Mouse (Mus musculus): ENCODE data around the gene Olfr1221.
"Not testable (repeated sequence)": the region's sequence is repeated elsewhere in the genome, so short reads cannot be mapped to it uniquely, and the experiment has no call there.

The Olfr1221 gene

GRCm38 (mm10) chr2:89117183-89117582 lies at the start of gene Olfr1221:
TSS of gene Olfr1221 (minus strand) at chr2:89117283.
- in situ Hi-C loops (cut with MboI; ENCODE audit: low sequenced_read_pairs) = no loop called here

- in situ Hi-C loops (cut with MboI; ENCODE audit: low sequenced_read_pairs) = not testable (repeated sequence)
Observed at GRCm38 (mm10) chr2:89164711-89165110, 47.6 kb upstream of the Olfr1221 start.

GRCm38 (mm10) chr2:89163991-89164390 lies 46.9 kb upstream of the Olfr1221 start, which contains the start of gene Olfr1224-ps1:
TSS of gene Olfr1224-ps1 (minus strand) at chr2:89164091.
- in situ Hi-C loops (cut with MboI; ENCODE audit: low sequenced_read_pairs) = not testable (repeated sequence)

GRCm38 (mm10) chr2:89151460-89151859 lies 34.4 kb upstream of the Olfr1221 start, which contains the start of gene Olfr1223:
TSS of gene Olfr1223 (minus strand) at chr2:89151560.
- in situ Hi-C loops (cut with MboI; ENCODE audit: low sequenced_read_pairs) = no loop called here

- in situ Hi-C loops (cut with MboI; ENCODE audit: low sequenced_read_pairs) = no loop called here
Observed at GRCm38 (mm10) chr2:89132954-89133353, 15.9 kb upstream of the Olfr1221 start, which contains the start of gene Olfr1222. TSS of gene Olfr1222 (minus strand) at chr2:89133054.

- in situ Hi-C loops (cut with MboI; ENCODE audit: low sequenced_read_pairs) = no loop called here
Observed at GRCm38 (mm10) chr2:89106735-89107134, 10.3 kb downstream of the Olfr1221 start, which contains the start of gene Olfr1220. TSS of gene Olfr1220 (minus strand) at chr2:89106835.

GRCm38 (mm10) chr2:89105651-89106050 lies 11.4 kb downstream of the Olfr1221 start:
- in situ Hi-C loops (cut with MboI; ENCODE audit: low sequenced_read_pairs) = no loop called here

- in situ Hi-C loops (cut with MboI; ENCODE audit: low sequenced_read_pairs) = no loop called here
Observed at GRCm38 (mm10) chr2:89093848-89094247, 23.2 kb downstream of the Olfr1221 start.

GRCm38 (mm10) chr2:89083413-89083812 lies 33.7 kb downstream of the Olfr1221 start, which contains the start of gene Olfr1219:
TSS of gene Olfr1219 (minus strand) at chr2:89083513.
- in situ Hi-C loops (cut with MboI; ENCODE audit: low sequenced_read_pairs) = no loop called here

- in situ Hi-C loops (cut with MboI; ENCODE audit: low sequenced_read_pairs) = no loop called here
Observed at GRCm38 (mm10) chr2:89081487-89081886, 35.6 kb downstream of the Olfr1221 start.

- in situ Hi-C loops (cut with MboI; ENCODE audit: low sequenced_read_pairs) = no loop called here
Observed at GRCm38 (mm10) chr2:89061087-89061486, 56.0 kb downstream of the Olfr1221 start, which contains the start of gene Olfr1218. TSS of gene Olfr1218 (minus strand) at chr2:89061187.

All from CH12F3 (cell line).